Mouse (Mus musculus) heart, embryonic 14.5 days (tissue): Measurements from ENCODE around the gene Tubb5. TPM values are rescaled to one million over a fixed set of nuclear protein-coding genes. Genes with fewer than 3 reads are reported as not detected.
A peak's percentile ranks its signal among the peaks of the same experiment; 100 is the strongest.

Source experiments
- ATAC-seq: fragments of 200-750 bp; cut with Nextera tagmentation; 2 replicates; pipeline ENCODE4 v1.8.0; 2017; ENCODE audit warnings: low read depth, moderate TSS enrichment; ENCODE audit not compliant: insufficient number of reproducible peaks, insufficient read depth, low FRiP score
- H3K27ac ChIP-seq, 2 experiments: fragments of 200-500 bp in 1 of 2; fragments of 300-500 bp in 1 of 2; sonication (generic) in 1 of 2; replicated peaks in 1 of 2; 2 replicates each; pipeline ENCODE4 v1.5.1; 2012 to 2014; ENCODE audit warnings: low read depth in 2 of 2, low read length in 2 of 2, control low read depth in 1 of 2, mild to moderate bottlenecking in 1 of 2, mixed read lengths in 1 of 2; ENCODE audit not compliant: control insufficient read depth in 1 of 2, insufficient read depth in 1 of 2
- H3K27me3 ChIP-seq: fragments of 300-500 bp; sonication (generic); 2 replicates; pipeline ENCODE4 v1.6.1; 2014; ENCODE audit warnings: mild to moderate bottlenecking, low read length, control low read depth; ENCODE audit not compliant: control insufficient read depth, insufficient read depth
- H3K36me3 ChIP-seq: fragments of 300-500 bp; sonication (generic); 2 replicates; pipeline ENCODE4 v1.6.1; 2014; ENCODE audit warnings: mild to moderate bottlenecking, control low read depth, low read length, mixed read lengths; ENCODE audit not compliant: control insufficient read depth, insufficient read depth
- H3K4me1 ChIP-seq, 2 experiments: fragments of 200-500 bp in 1 of 2; fragments of 300-500 bp in 1 of 2; sonication (generic) in 1 of 2; 2 replicates each; pipeline ENCODE4 v1.6.1; 2012 to 2014; ENCODE audit warnings: low read length in 2 of 2, control low read depth in 1 of 2, mixed read lengths in 1 of 2; ENCODE audit not compliant: control insufficient read depth in 2 of 2, insufficient read depth in 2 of 2
- H3K4me2 ChIP-seq: fragments of 300-500 bp; sonication (generic); 2 replicates; pipeline ENCODE4 v1.6.1; 2014; ENCODE audit warnings: mild to moderate bottlenecking, low read length
- H3K4me3 ChIP-seq, 2 experiments: fragments of 200-500 bp in 1 of 2; fragments of 300-500 bp in 1 of 2; sonication (generic) in 1 of 2; 2 replicates each; pipeline ENCODE4 v1.5.1; 2012 to 2014; ENCODE audit warnings: low read length in 2 of 2, mild to moderate bottlenecking in 2 of 2, control low read depth in 1 of 2, low read depth in 1 of 2, moderate library complexity in 1 of 2; ENCODE audit not compliant: control insufficient read depth in 1 of 2, insufficient read depth in 1 of 2
- H3K9ac ChIP-seq: fragments of 300-500 bp; sonication (generic); 2 replicates; pipeline ENCODE4 v1.6.1; 2014; ENCODE audit warnings: mild to moderate bottlenecking, low read length
- H3K9me3 ChIP-seq: fragments of 300-500 bp; sonication (generic); 2 replicates; pipeline ENCODE4 v1.6.1; 2016; ENCODE audit warnings: low read length, control low read depth; ENCODE audit not compliant: control insufficient read depth
- WGBS: fragments of 180-500 bp; shearing (Covaris S2); extraction: QIAGEN DNeasy Blood & Tissue Kit; methylation state at CpG from one replicate; pipeline ENCODE4 v1.1.7; 2014; 5-methylcytosine and 5-hydroxymethylcytosine counted together
- polyA plus RNA-seq: library from polyadenylated mRNA; unstranded; fragments of >200 nt; fragmentation: Nextera tagmentation; extraction: Ambion mirVana; gene quantifications from 2 replicates; pipeline ENCODE4 v1.2.1, GENCODE M21; 2014

Tubb5 gene
- polyA plus RNA-seq, 1 experiment from 2014 or later = 698 TPM

DNA sequence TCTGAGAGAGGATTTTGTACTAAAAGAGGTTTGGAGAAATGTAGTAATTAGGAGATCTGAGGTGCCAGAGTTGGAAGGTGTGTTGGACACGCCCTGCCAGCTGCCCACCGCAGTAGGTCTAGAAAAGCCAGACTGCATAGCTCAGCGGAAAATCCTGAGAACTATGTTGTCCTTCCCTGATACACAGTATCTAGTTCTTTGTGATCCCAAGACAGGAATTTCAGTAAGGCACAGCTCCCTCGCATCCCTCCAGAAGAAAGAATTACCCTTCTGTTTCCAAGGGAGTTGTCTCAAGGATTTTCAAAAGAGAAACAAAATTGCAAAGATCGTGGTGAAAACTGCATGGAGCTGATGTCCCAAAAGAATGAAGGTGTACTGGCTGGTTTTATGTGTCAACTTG lies 464 bp upstream of the Tubb5 start:
- Histone ChIP-seq H3K9me3 (no peaks in the 10 kb centered on the region), H3K9ac (peak overlapping the region; percentile 65), H3K27ac (peak overlapping the region; percentile 91 to 96), H3K36me3 (peaks cover 36% of the 10 kb centered on the region), H3K4me1 (peaks cover 16 to 42% of the 10 kb centered on the region in 2 experiments), H3K4me2 (peak overlapping the region; percentile 78), H3K4me3 (peak overlapping the region; percentile 46 to 81), H3K27me3 (no peaks in the 10 kb centered on the region)
- ATAC-seq = no peak
- WGBS = 4% methylated on average over 5 of the region's 5 CpGs

DNA sequence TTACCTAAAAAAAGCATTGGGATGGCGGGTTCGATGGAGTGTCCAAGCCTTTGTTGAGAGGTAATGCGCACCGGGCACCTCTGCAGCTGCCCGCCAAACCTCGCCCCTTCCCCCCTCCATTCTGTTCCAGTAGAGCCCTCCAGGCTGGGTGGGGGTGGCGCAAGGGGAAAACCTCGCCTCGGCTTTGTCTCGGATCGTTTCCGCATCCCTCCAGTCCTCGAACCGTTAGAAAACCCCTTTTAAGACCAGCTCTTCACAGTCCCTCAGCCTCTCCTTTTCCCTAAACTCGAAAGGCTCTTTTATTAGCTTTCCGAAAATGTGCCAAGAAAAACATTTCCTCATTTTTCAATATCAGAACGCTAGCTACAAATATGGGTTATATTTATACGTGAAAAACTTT lies 619 bp downstream of the Tubb5 start:
- peak overlapping the region; percentile 97 for H3K27ac ChIP-seq
- peak overlapping the region; percentile 80 to 81 for H3K4me3 ChIP-seq
- H3K4me2 ChIP-seq = peak overlapping the region; percentile 71
- H3K9me3 ChIP-seq = no peaks in the 10 kb centered on the region
- peaks cover 44% of the 10 kb centered on the region for H3K36me3 ChIP-seq
- no peaks in the 10 kb centered on the region for H3K27me3 ChIP-seq
- no peak for ATAC-seq
- peaks cover 16 to 41% of the 10 kb centered on the region in 2 experiments for H3K4me1 ChIP-seq
- under 1% methylated on average over 18 of the region's 18 CpGs for WGBS
- H3K9ac ChIP-seq = peak overlapping the region; percentile 98

DNA sequence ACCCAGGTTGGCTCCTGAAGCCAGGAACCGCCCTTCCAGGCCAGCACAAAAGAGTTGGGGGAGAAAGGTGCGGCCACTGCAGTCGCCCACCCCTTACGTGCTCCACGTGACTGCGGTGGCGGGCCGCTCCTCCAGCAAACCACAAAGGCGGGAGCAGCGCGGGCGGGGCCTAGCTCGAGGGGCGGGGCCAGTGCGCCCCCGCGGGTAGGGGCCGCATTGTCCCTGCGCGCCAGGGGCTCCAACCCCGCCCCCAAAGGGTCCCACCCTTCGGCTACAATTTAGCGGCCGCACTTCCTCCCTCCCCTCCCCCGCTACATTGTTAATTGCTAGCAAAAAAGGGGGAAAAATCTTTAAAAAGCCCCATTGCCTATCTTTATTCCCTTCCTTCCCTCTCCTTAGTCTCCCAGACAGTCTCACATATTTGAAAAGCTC lies 1.1 kb downstream of the Tubb5 start:
- H3K27ac ChIP-seq = peak overlapping the region; percentile 97
- H3K9me3 ChIP-seq = no peaks in the 10 kb centered on the region
- peak overlapping the region; percentile 71 for H3K4me2 ChIP-seq
- H3K36me3 ChIP-seq = peaks cover 49% of the 10 kb centered on the region
- ATAC-seq = peak; percentile 60
- H3K4me3 ChIP-seq = peak overlapping the region; percentile 80 to 81
- H3K4me1 ChIP-seq = peaks cover 16 to 37% of the 10 kb centered on the region in 2 experiments
- peak overlapping the region; percentile 98 for H3K9ac ChIP-seq
- H3K27me3 ChIP-seq = no peaks in the 10 kb centered on the region
- WGBS = 0% methylated on average over 25 of the region's 25 CpGs

DNA sequence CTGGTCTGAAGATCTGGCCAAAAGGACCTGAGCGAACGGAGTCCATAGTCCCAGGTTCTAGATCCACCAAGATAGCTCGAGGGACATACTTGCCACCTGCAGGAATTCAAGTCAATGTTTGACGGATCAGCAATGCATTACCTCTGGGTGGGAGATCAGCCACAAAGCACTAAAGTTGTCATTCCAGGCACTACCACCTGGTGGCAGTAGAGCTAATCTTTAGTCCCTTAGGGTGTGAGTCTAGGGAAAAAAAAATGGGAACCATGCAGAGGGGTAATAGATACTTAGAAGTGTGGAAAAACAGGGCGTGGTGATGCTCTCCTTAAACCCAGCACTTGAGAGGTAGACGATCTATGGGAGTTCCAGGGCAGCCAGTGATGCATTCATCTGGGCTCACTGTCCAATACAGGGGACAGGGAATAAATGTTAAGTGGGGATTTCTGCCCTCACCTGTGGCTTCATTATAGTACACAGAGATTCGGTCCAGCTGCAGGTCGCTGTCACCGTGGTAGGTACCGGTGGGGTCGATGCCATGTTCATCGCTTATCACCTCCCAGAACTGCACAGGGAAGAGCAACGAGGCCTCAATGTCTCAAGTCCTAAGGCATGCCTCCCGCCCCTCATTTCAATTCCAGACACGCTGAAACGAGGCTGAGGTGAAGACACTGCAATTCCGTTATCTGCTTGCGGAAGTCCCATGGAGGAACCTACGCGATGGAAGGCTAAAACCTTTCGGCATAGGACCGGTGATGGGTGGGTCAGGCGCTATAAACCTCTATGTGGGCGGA lies 1.7 kb downstream of the Tubb5 start:
- no peak for ATAC-seq
- WGBS = 7% methylated on average over 24 of the region's 24 CpGs

GRCm38 (mm10) chr17:35835424-35836140 lies 2.5 kb downstream of the Tubb5 start:
- H3K27me3 ChIP-seq = no peaks in the 10 kb centered on the region
- H3K4me3 ChIP-seq = peak overlapping the region; percentile 80 to 81
- 72% methylated on average over 26 of the region's 26 CpGs for WGBS
- H3K4me1 ChIP-seq = peaks cover 16 to 38% of the 10 kb centered on the region in 2 experiments
- H3K36me3 ChIP-seq = peaks cover 63% of the 10 kb centered on the region
- no peak for ATAC-seq
- no peak overlapping the region for H3K27ac ChIP-seq
- H3K9ac ChIP-seq = peak overlapping the region; percentile 98
- H3K9me3 ChIP-seq = no peaks in the 10 kb centered on the region
- peak overlapping the region; percentile 71 for H3K4me2 ChIP-seq

More for the DNA sequence above, 1.7 kb downstream of the Tubb5 start:
- Histone ChIP-seq H3K9ac (peak overlapping the region; percentile 98), H3K4me3 (peak overlapping the region; percentile 80 to 81), H3K4me2 (peak overlapping the region; percentile 71), H3K36me3 (peaks cover 55% of the 10 kb centered on the region), H3K27me3 (no peaks in the 10 kb centered on the region), H3K27ac (peak overlapping the region; percentile 89 to 97), H3K9me3 (no peaks in the 10 kb centered on the region), H3K4me1 (peaks cover 16 to 37% of the 10 kb centered on the region in 2 experiments)

- H3K27ac ChIP-seq = no peak overlapping the region
- no peaks in the 10 kb centered on the region for H3K9me3 ChIP-seq
- 75% methylated on average over 26 of the region's 26 CpGs for WGBS
- ATAC-seq = no peak
- H3K9ac ChIP-seq = peak overlapping the region; percentile 98
- H3K27me3 ChIP-seq = no peaks in the 10 kb centered on the region
- peak overlapping the region; percentile 80 to 81; a peak in 3 of 4 replicates for H3K4me3 ChIP-seq
- H3K36me3 ChIP-seq = peaks cover 66% of the 10 kb centered on the region
- peaks cover 16 to 44% of the 10 kb centered on the region in 2 experiments for H3K4me1 ChIP-seq
- peak overlapping the region; percentile 71 for H3K4me2 ChIP-seq
These were observed 3.2 kb downstream of the Tubb5 start for GRCm38 (mm10) chr17:35834696-35835422.

GRCm38 (mm10) chr17:35833894-35834293 lies 4.2 kb downstream of the Tubb5 start:
- Histone ChIP-seq H3K4me1 (peaks cover 15 to 40% of the 10 kb centered on the region in 2 experiments), H3K9ac (peak overlapping the region; percentile 98; the same call in 1 of the 2 replicates), H3K36me3 (peaks cover 72% of the 10 kb centered on the region), H3K4me2 (no peak overlapping the region; the same call in 1 of the 2 replicates), H3K4me3 (no peak overlapping the region), H3K27me3 (no peaks in the 10 kb centered on the region), H3K9me3 (no peaks in the 10 kb centered on the region), H3K27ac (no peak overlapping the region)
- no peak for ATAC-seq
- 48% methylated on average over 5 of the region's 5 CpGs for WGBS
